21 mouse cellular contexts compared by ENCODE assay signal in genomic region chr2:112781631-112782030, GRCm38 (mm10).
"Had no signal": no experiment of that assay in that cellular context is flagged by ENCODE, and none has a peak within 500 bp of the region (broad histone marks: within the 10 kb centered on the region; RNA-seq: fewer than 3 reads in every experiment).

No protein-coding gene starts in this region.

- H3K27ac ChIP-seq: kidney, embryonic 15.5 days; layer of hippocampus, adult 2 months; limb, embryonic 10.5 days; limb, embryonic 13.5 days; liver, embryonic 12.5 days; liver, embryonic 15.5 days; macrophage; midbrain, embryonic 12.5 days; midbrain, embryonic 15.5 days; neural tube, embryonic 12.5 days; neural tube, embryonic 15.5 days had no signal

- ATAC-seq: liver, embryonic 12.5 days; midbrain, embryonic 15.5 days had no signal

- H3K4me2 ChIP-seq: kidney, embryonic 15.5 days; limb, embryonic 13.5 days; liver, embryonic 12.5 days; liver, embryonic 15.5 days; midbrain, embryonic 12.5 days; midbrain, embryonic 15.5 days; neural tube, embryonic 12.5 days; neural tube, embryonic 15.5 days had no signal

- H3K4me3 ChIP-seq: kidney, embryonic 15.5 days; layer of hippocampus, adult 2 months; limb, embryonic 10.5 days; limb, embryonic 13.5 days; liver, embryonic 12.5 days; liver, embryonic 15.5 days; midbrain, embryonic 12.5 days; midbrain, embryonic 15.5 days; neural tube, embryonic 12.5 days; neural tube, embryonic 15.5 days had no signal

- H3K9ac ChIP-seq: kidney, embryonic 15.5 days; limb, embryonic 13.5 days; liver, embryonic 12.5 days; liver, embryonic 15.5 days; midbrain, embryonic 12.5 days; midbrain, embryonic 15.5 days; neural tube, embryonic 12.5 days; neural tube, embryonic 15.5 days had no signal

- H3K36me3 ChIP-seq: kidney, embryonic 15.5 days; limb, embryonic 10.5 days; limb, embryonic 13.5 days; liver, embryonic 12.5 days; liver, embryonic 15.5 days; midbrain, embryonic 12.5 days; midbrain, embryonic 15.5 days; neural tube, embryonic 12.5 days; neural tube, embryonic 15.5 days had no signal

- H3K9me3 ChIP-seq: kidney, embryonic 15.5 days; limb, embryonic 10.5 days; limb, embryonic 13.5 days; liver, embryonic 12.5 days; liver, embryonic 15.5 days; midbrain, embryonic 12.5 days; midbrain, embryonic 15.5 days; neural tube, embryonic 12.5 days; neural tube, embryonic 15.5 days had no signal

- DNase-seq: kidney, adult 11 months; kidney, adult 8-10 months; kidney, postnatal 14 days; layer of hippocampus, adult 9-11 months; liver; lung, adult 18-20 months; right cerebral cortex, adult 18-20 months; right cerebral cortex, postnatal 14 days; spleen, adult 18-20 months; thymus, postnatal 25 days had no signal

- H3K4me1 ChIP-seq: kidney, embryonic 15.5 days; limb, embryonic 10.5 days; limb, embryonic 13.5 days; liver, embryonic 12.5 days; liver, embryonic 15.5 days; midbrain, embryonic 12.5 days; midbrain, embryonic 15.5 days; neural tube, embryonic 12.5 days; neural tube, embryonic 15.5 days had no signal

- H3K27me3 ChIP-seq: kidney, embryonic 15.5 days; limb, embryonic 13.5 days; liver, embryonic 12.5 days; liver, embryonic 15.5 days; midbrain, embryonic 12.5 days; midbrain, embryonic 15.5 days; neural tube, embryonic 12.5 days; neural tube, embryonic 15.5 days had no signal
